Mouse (Mus musculus) stomach, embryonic 14.5 days (tissue): ENCODE measurements around the gene Fev. TPM values are rescaled to one million over a fixed set of nuclear protein-coding genes. Genes with fewer than 3 reads are reported as not detected.

Source experiments
- microRNA counts: library from miRNA; unstranded; fragments of <30 nt; microRNA quantifications from one replicate; lab custom pipeline; 2016
- microRNA-seq: library from miRNA; unstranded; fragments of <30 nt; microRNA quantifications from one replicate; pipeline ENCODE4, GENCODE M21; 2016
- polyA plus RNA-seq: library from polyadenylated mRNA; unstranded; fragments of >200 nt; fragmentation: Nextera tagmentation; extraction: Ambion mirVana; gene quantifications from 2 replicates; pipeline ENCODE4 v1.2.1, GENCODE M21; 2014

Gene Fev
- polyA plus RNA-seq, 1 experiment from 2014 or later, result not detected

MicroRNA genes within 50 kb of the gene (microRNA counts, 519-probe panel; counts per million panel counts)
- microRNA mmu-miR-375 (lab: Ali Mortazavi, UCI), result 3,725 counts per million, percentile 75 among the panel's probes with 10 or more counts

Small RNA genes within 50 kb of the gene (microRNA-seq; reads per million reads assigned to microRNA genes)
- 7,228 reads per million, percentile 91 among the genes with 10 or more reads in this experiment for gene Mir375

Other genes starting within 250 kb of the Fev start
- gene Ttll4, start 223.7 kb downstream of the Fev start, polyA plus RNA-seq, result 24.3 and 26.4 TPM in 2 replicates
- 7.1 and 10.6 TPM in 2 replicates for gene Cyp27a1, start 171.8 kb downstream of the Fev start, polyA plus RNA-seq
- gene Prkag3, start 136.2 kb downstream of the Fev start, polyA plus RNA-seq, result 0.12 and 0.21 TPM in 2 replicates
- gene Wnt6, start 113.5 kb downstream of the Fev start, polyA plus RNA-seq, result 0.97 and 1.9 TPM in 2 replicates
- 2.0 and 3.1 TPM in 2 replicates for gene Wnt10a, start 93.9 kb downstream of the Fev start, polyA plus RNA-seq
- 0.33 and 0.46 TPM in 2 replicates for gene Cdk5r2, start 30.5 kb downstream of the Fev start, polyA plus RNA-seq
- 0.36 and 0.38 TPM in 2 replicates for gene Cryba2, start 7.7 kb upstream of the Fev start, polyA plus RNA-seq
- not detected in 2 replicates for gene Cfap65, start 50.2 kb upstream of the Fev start, polyA plus RNA-seq
- gene Ihh, start 66.3 kb upstream of the Fev start, polyA plus RNA-seq, result 29.2 and 30.2 TPM in 2 replicates
- 7.2 and 9.7 TPM in 2 replicates for gene Nhej1, start 239.8 kb upstream of the Fev start, polyA plus RNA-seq
- 0.42 and 0.91 TPM in 2 replicates for gene Slc23a3, start 248.5 kb upstream of the Fev start, polyA plus RNA-seq